Mouse (Mus musculus) neutrophil, adult 5-6 weeks (primary cell): ENCODE measurements around the gene Cpeb3. TPM values are rescaled to one million over a fixed set of nuclear protein-coding genes. Genes with fewer than 3 reads are reported as not detected.
"Not testable (repeated sequence)": the region's sequence is repeated elsewhere in the genome, so short reads cannot be mapped to it uniquely, and the experiment has no call there.

Experiments
- ATAC-seq: fragments of 151-379, 151-347 bp; 2 replicates; pipeline ENCODE4 v1.8.0; 2017; ENCODE audit warnings: mild to moderate bottlenecking, moderate TSS enrichment; ENCODE audit not compliant: insufficient number of reproducible peaks, poor library complexity, low FRiP score, severe bottlenecking; ENCODE audit errors: extremely low read depth
- total RNA-seq: library from RNA; stranded (forward); fragments of 200-1000 nt; gene quantifications from 2 replicates; pipeline ENCODE4 v1.2.3, GENCODE M21; 2017

Gene Cpeb3
- total RNA-seq, 1 experiment from 2014 or later = 1.7 TPM

- ATAC-seq = no peak
Observed at GRCm38 (mm10) chr19:37173331-37174115, 34.9 kb downstream of the Cpeb3 start.

GRCm38 (mm10) chr19:37172566-37173130, 35.8 kb downstream of the Cpeb3 start:
- ATAC-seq = no peak

- no peak for ATAC-seq
Observed at GRCm38 (mm10) chr19:37172096-37172495, 36.3 kb downstream of the Cpeb3 start.

- peak; percentile 44; the same call in 1 of the 2 replicates for ATAC-seq
Observed at GRCm38 (mm10) chr19:37156770-37157336, 51.5 kb downstream of the Cpeb3 start.

GRCm38 (mm10) chr19:37156040-37156439, 52.4 kb downstream of the Cpeb3 start:
- ATAC-seq = no peak

- ATAC-seq = no peak
Observed at GRCm38 (mm10) chr19:37147145-37147544, 61.3 kb downstream of the Cpeb3 start.

GRCm38 (mm10) chr19:37145846-37146245, 62.6 kb downstream of the Cpeb3 start:
- ATAC-seq = no peak

GRCm38 (mm10) chr19:37145401-37145800, 63.0 kb downstream of the Cpeb3 start:
- no peak for ATAC-seq

- ATAC-seq = no peak
Observed at GRCm38 (mm10) chr19:37141623-37142022, 66.8 kb downstream of the Cpeb3 start.

GRCm38 (mm10) chr19:37137133-37137532, 71.3 kb downstream of the Cpeb3 start:
- ATAC-seq = no peak

GRCm38 (mm10) chr19:37135459-37135858, 72.9 kb downstream of the Cpeb3 start:
- not testable (repeated sequence) for ATAC-seq

GRCm38 (mm10) chr19:37133666-37134065, 74.7 kb downstream of the Cpeb3 start:
- ATAC-seq = no peak

- ATAC-seq = no peak
Observed at GRCm38 (mm10) chr19:37131660-37132059, 76.7 kb downstream of the Cpeb3 start.

GRCm38 (mm10) chr19:37128461-37128860, 79.9 kb downstream of the Cpeb3 start:
- ATAC-seq = no peak

- no peak for ATAC-seq
Observed at GRCm38 (mm10) chr19:37127018-37127567, 81.3 kb downstream of the Cpeb3 start.

GRCm38 (mm10) chr19:37124961-37125360, 83.4 kb downstream of the Cpeb3 start:
- no peak for ATAC-seq

GRCm38 (mm10) chr19:37119281-37119680, 89.1 kb downstream of the Cpeb3 start:
- ATAC-seq = no peak

GRCm38 (mm10) chr19:37115824-37116223, 92.6 kb downstream of the Cpeb3 start:
- ATAC-seq = no peak

- no peak for ATAC-seq
Observed at GRCm38 (mm10) chr19:37115374-37115773, 93.0 kb downstream of the Cpeb3 start.

- ATAC-seq = no peak
Observed at GRCm38 (mm10) chr19:37111831-37112230, 96.6 kb downstream of the Cpeb3 start.
